Mouse (Mus musculus) ES-Bruce4 (cell line): ENCODE data around the gene Myo5c.

ENCODE experiments used
- CTCF ChIP-seq: IDR thresholded peaks from one replicate; pipeline ENCODE4 v1.8.1; 2011; ENCODE audit warnings: low read depth, low read length
- EP300 ChIP-seq: IDR thresholded peaks from 2 replicates; pipeline ENCODE4 v1.6.1; 2011; ENCODE audit warnings: low read depth, low read length; ENCODE audit not compliant: insufficient read depth

DNA sequence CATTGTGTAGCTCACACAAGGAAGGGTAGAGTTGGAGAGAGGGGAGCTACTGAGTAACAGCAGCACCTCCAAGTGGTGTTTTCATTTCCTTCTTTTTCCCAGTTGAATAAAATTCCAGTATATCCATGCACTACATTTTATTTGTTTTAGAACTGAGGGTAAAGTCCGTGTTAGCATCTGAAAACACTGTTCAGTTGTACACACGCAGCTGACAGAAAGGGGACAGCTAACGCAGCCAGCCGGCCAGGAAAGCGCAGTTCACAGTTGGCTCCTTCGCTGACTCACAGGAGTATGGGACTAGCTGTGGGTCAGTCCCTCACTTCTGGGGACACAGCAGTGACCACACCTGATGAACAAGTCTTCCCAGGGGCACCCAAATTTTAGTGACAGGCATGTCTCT is 35.3 kb downstream of the Myo5c start:
- TF ChIP-seq CTCF (no peak), EP300 (no peak)
